Mouse (Mus musculus): Measurements from ENCODE around the gene Mllt6. TPM values are rescaled to one million over a fixed set of nuclear protein-coding genes. Genes with fewer than 3 reads are reported as not detected.

Mllt6 gene
- total and polyA plus RNA-seq, 3 experiments = 17.2 to 17.6 TPM; not detected in 1

DNA sequence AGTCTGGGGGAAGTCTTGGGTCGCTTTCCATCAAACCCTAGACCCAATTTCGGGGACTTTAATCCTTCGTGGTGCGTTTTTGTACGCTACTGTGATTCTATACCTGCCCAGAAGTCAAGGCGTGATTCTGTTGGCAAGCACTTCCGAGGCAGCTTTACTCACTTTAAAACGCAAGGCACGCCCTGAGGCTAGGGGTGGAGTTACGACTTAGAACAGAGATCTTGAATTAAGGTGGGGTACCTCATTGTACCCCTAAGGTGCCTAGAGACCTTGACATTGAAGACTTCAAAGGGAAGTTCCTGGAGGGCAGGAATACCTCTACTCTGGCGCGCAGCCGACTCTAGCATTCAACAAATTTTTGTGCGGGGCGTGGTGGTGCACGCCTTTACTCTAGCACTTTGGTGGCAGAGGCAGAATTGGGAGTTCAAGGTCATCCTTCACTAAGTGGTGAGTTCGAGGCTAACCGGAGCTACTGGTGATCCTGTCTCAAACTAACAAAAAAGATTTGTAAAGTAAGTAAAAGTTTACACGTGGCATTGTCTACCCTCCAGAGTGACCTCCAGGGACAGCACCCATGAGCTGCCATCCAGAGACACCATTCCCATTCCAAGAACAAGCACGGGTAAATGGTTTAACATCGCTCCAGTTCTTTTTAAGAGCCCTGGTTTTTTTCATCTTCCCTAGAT lies 864 bp upstream of the Mllt6 start:
- Histone ChIP-seq H3K9me3 (replicated peaks; ENCODE audit: insufficient read depth, low read length) (no peaks in the 10 kb centered on the region), H3K27ac (ENCODE audit: control insufficient read depth, low read depth, low read length) (peak overlapping the region; percentile 6; the same call in 1 of the 2 replicates), H3K4me1 (ENCODE audit: control insufficient read depth in 1 of 2, insufficient read depth in 2 of 2, low read length in 2 of 2) (peaks cover 8 to 22% of the 10 kb centered on the region in 2 experiments), H3K79me2 (ENCODE audit: control insufficient read depth, insufficient read depth, low read length, poor library complexity) (peaks cover 11% of the 10 kb centered on the region), H3K4me3 (ENCODE audit: control insufficient read depth in 1 of 2, insufficient read depth in 1 of 2, low read depth in 2 of 2, low read length in 2 of 2) (peak overlapping the region; percentile 62 to 66), H3K36me3 (ENCODE audit: control insufficient read depth in 1 of 2, insufficient read depth in 2 of 2, low read length in 2 of 2) (peaks cover 0 to 7% of the 10 kb centered on the region in 2 experiments; a peak in 2 of 4 replicates), H3K9ac (ENCODE audit: control insufficient read depth, low read depth, low read length, poor library complexity, severe bottlenecking) (peak overlapping the region; percentile 62), H3K27me3 (ENCODE audit: control insufficient read depth in 1 of 2, insufficient read depth in 2 of 2, low read length in 2 of 2) (no peaks in the 10 kb centered on the region)
- TF ChIP-seq POLR2A (IDR thresholded peaks at IDR 0.05; ENCODE audit: control insufficient read depth in 1 of 2, insufficient read depth in 1 of 2, low read depth in 1 of 2, low read length in 2 of 2, poor library complexity in 1 of 2) (no peak; a peak in 1 of 4 replicates), MAX (IDR thresholded peaks at IDR 0.05; ENCODE audit: low read length) (peak; percentile 68), RCOR1 (IDR thresholded peaks at IDR 0.05; ENCODE audit: low read depth, low read length) (peak; percentile 33), MAZ (IDR thresholded peaks at IDR 0.05; ENCODE audit: low read depth, low read length) (peak; percentile 59; the same call in 1 of the 2 replicates), ELF1 (IDR thresholded peaks at IDR 0.05; ENCODE audit: low read depth, low read length) (no peak), MXI1 (IDR thresholded peaks at IDR 0.05; ENCODE audit: low read depth, low read length) (peak; percentile 59), ZNF384 (IDR thresholded peaks at IDR 0.05; ENCODE audit: low read depth, low read length) (0 out of 2 replicates have a peak, but pooled peaks have one; percentile 33), EP300 (IDR thresholded peaks at IDR 0.05; ENCODE audit: low read depth in 1 of 2, low read length in 2 of 2) (0 out of 4 replicates have a peak, but pooled peaks of 1 of the 2 experiments have one; percentile 13), CHD1 (IDR thresholded peaks at IDR 0.05; ENCODE audit: low read depth, low read length) (peak; percentile 82; the same call in 1 of the 2 replicates), ZMIZ1 (IDR thresholded peaks at IDR 0.05; ENCODE audit: low read depth, low read length) (no peak), NELFE (IDR thresholded peaks at IDR 0.05; ENCODE audit: low read depth, low read length) (peak; percentile 29; the same call in 1 of the 2 replicates), MAFK (IDR thresholded peaks at IDR 0.05; ENCODE audit: borderline replicate concordance, low read depth, low read length) (no peak), TCF12 (IDR thresholded peaks at IDR 0.05; ENCODE audit: low read depth, low read length) (peak; percentile 5; the same call in 1 of the 2 replicates)
- DNase-seq (ENCODE audit: low read depth, low spot score) = peak; percentile 85

- Histone ChIP-seq H3K79me2 (ENCODE audit: control insufficient read depth, insufficient read depth, low read length, poor library complexity) (peaks cover 11% of the 10 kb centered on the region), H3K9ac (ENCODE audit: control insufficient read depth, low read depth, low read length, poor library complexity, severe bottlenecking) (peak overlapping the region; percentile 66), H3K9me3 (replicated peaks; ENCODE audit: insufficient read depth, low read length) (no peaks in the 10 kb centered on the region), H3K27ac (ENCODE audit: control insufficient read depth, low read depth, low read length) (no peak overlapping the region), H3K36me3 (ENCODE audit: control insufficient read depth in 1 of 2, insufficient read depth in 2 of 2, low read length in 2 of 2) (peaks cover 0 to 7% of the 10 kb centered on the region in 2 experiments; a peak in 2 of 4 replicates), H3K27me3 (ENCODE audit: control insufficient read depth in 1 of 2, insufficient read depth in 2 of 2, low read length in 2 of 2) (no peaks in the 10 kb centered on the region), H3K4me3 (ENCODE audit: control insufficient read depth in 1 of 2, insufficient read depth in 1 of 2, low read depth in 2 of 2, low read length in 2 of 2) (peak overlapping the region; percentile 66 to 85), H3K4me1 (ENCODE audit: control insufficient read depth in 1 of 2, insufficient read depth in 2 of 2, low read length in 2 of 2) (peaks cover 8 to 21% of the 10 kb centered on the region in 2 experiments)
- peak; percentile 31 for DNase-seq (ENCODE audit: low read depth, low spot score)
- TF ChIP-seq SIN3A (IDR thresholded peaks at IDR 0.05; ENCODE audit: low read length) = no peak
- no peak for TF ChIP-seq HCFC1 (IDR thresholded peaks at IDR 0.05; ENCODE audit: low read depth, low read length)
- no peak for TF ChIP-seq SMC3 (IDR thresholded peaks at IDR 0.05; ENCODE audit: low read depth, low read length)
- no peak for TF ChIP-seq MYB (IDR thresholded peaks at IDR 0.05; ENCODE audit: low read depth, low read length)
- no peak for TF ChIP-seq UBTF (IDR thresholded peaks at IDR 0.05; ENCODE audit: borderline replicate concordance, insufficient read depth, low read depth, low read length)
- TF ChIP-seq CHD1 (IDR thresholded peaks at IDR 0.05; ENCODE audit: low read depth, low read length) = no peak
- TF ChIP-seq NRF1 (IDR thresholded peaks at IDR 0.05; ENCODE audit: insufficient read depth, low read depth, low read length, poor library complexity, severe bottlenecking) = no peak
- TF ChIP-seq GABPA (IDR thresholded peaks at IDR 0.05; ENCODE audit: low read depth, low read length) = no peak
- TF ChIP-seq ZKSCAN1 (IDR thresholded peaks at IDR 0.05; ENCODE audit: low read depth, low read length) = no peak
- TF ChIP-seq POLR2AphosphoS2 (IDR thresholded peaks at IDR 0.05; ENCODE audit: low read length) = no peak
- TF ChIP-seq NELFE (IDR thresholded peaks at IDR 0.05; ENCODE audit: low read depth, low read length) = no peak
- no peak for TF ChIP-seq RAD21 (IDR thresholded peaks at IDR 0.05; ENCODE audit: low read depth, low read length)
- TF ChIP-seq BHLHE40 (IDR thresholded peaks at IDR 0.05; ENCODE audit: borderline replicate concordance, low read depth, low read length) = peak; percentile 44; the same call in 1 of the 2 replicates
- no peak for TF ChIP-seq POLR2AphosphoS5 (IDR thresholded peaks at IDR 0.05; ENCODE audit: borderline replicate concordance, low read depth, low read length)
- no peak for TF ChIP-seq ETS1 (IDR thresholded peaks at IDR 0.05; ENCODE audit: low read depth, low read length)
- TF ChIP-seq MYC (IDR thresholded peaks at IDR 0.05; ENCODE audit: low read depth, low read length) = no peak
- TF ChIP-seq MAZ (IDR thresholded peaks at IDR 0.05; ENCODE audit: low read depth, low read length) = peak; percentile 46; the same call in 1 of the 2 replicates
- TF ChIP-seq POLR2A (IDR thresholded peaks at IDR 0.05; ENCODE audit: control insufficient read depth in 1 of 2, insufficient read depth in 1 of 2, low read depth in 1 of 2, low read length in 2 of 2, poor library complexity in 1 of 2) = peak in 1 of 2 experiments; percentile 6; a peak in 1 of 4 replicates
Measured at GRCm38 (mm10) chr11:97663528-97664338, 519 bp downstream of the Mllt6 start.

Measured in MEL (cell line).